Mouse (Mus musculus): ENCODE measurements around the gene Bves.
"Not testable (repeated sequence)": the region's sequence is repeated elsewhere in the genome, so short reads cannot be mapped to it uniquely, and the experiment has no call there.

Gene Bves

GRCm38 (mm10) chr10:45348143-45348542 is 12.6 kb downstream of the Bves start:
- DNase-seq (ENCODE audit: low spot score in 2 of 2): not testable (repeated sequence)

DNA sequence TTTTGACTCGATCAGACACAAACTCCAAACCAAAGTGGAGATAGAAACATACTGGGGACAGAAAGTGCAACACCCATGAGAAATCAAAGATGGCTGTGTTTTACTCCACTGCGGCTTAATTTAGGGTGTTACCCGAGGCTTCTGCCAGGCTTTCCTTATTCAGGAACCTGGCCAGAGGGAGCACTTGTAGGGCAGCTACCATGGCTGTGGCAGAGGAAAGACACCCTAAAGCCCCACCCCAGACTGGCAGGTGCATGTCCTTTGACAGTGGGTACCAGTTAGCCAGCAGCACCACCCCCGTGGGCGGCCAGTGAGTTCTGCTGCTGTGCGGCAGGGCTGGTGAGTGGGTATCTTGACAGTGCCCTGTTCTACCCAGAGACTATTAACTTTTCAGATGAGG is 20.5 kb downstream of the Bves start:
- no peak for DNase-seq (ENCODE audit: low spot score in 2 of 2)

GRCm38 (mm10) chr10:45363396-45363795 is 27.8 kb downstream of the Bves start:
- DNase-seq (ENCODE audit: low spot score in 2 of 2): no peak

DNA sequence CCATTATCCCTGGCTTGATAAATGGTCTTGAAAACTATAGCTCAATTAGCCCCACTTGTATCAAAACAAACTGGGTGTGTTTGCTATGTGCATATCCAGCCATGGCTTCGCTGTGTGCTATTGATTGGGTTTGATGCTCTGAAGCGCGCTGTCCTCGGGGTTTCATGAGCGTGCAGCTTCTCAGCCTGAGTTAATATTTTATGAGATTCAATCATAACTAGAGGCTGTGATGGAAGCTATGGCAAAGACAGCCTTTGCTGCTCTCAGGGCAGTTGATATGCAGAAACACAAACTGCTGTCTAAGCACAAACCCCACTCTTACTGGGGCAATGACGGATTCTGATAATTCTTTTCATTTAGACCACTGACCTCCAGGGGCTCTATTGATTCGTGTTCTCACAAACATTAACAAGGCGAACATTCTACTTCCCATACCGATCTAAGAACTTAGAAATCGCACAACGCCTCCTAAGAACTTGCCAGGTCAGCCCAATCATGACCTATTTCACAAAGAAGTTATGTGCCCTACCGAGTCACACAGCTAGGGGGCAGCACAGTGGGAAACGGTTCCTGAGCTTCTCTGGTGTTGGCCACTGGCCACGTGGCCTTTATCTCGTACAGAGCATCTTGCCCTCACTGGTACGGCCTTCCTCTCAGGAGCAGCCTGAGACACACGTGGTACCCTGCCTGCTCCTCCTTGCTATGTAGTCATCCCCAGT is 31.6 kb downstream of the Bves start:
- no peak for DNase-seq (ENCODE audit: low spot score in 2 of 2)

DNA sequence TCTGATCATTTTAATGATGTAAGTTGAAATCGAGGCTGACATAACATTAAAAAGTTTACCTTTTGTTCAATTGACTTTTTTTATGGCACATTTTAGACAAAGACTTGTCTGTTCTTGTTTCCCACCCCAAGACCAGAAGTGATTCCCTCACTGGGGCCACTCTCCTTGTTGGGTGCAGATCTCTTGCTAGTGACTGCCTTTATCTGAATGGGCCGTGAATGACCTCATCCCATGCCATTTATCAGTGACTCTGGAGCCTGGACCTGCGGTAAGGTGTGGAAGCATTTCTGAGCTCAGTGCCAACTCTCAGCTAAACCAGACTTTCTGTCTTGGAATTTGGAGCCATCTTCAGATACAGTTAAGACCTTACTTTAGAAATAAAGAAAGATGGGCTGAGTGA is 34.1 kb downstream of the Bves start:
- no peak for DNase-seq (ENCODE audit: low spot score in 2 of 2)

- no peak for DNase-seq (ENCODE audit: low spot score in 2 of 2)
Measured at GRCm38 (mm10) chr10:45370545-45370944, 35.0 kb downstream of the Bves start.

DNA sequence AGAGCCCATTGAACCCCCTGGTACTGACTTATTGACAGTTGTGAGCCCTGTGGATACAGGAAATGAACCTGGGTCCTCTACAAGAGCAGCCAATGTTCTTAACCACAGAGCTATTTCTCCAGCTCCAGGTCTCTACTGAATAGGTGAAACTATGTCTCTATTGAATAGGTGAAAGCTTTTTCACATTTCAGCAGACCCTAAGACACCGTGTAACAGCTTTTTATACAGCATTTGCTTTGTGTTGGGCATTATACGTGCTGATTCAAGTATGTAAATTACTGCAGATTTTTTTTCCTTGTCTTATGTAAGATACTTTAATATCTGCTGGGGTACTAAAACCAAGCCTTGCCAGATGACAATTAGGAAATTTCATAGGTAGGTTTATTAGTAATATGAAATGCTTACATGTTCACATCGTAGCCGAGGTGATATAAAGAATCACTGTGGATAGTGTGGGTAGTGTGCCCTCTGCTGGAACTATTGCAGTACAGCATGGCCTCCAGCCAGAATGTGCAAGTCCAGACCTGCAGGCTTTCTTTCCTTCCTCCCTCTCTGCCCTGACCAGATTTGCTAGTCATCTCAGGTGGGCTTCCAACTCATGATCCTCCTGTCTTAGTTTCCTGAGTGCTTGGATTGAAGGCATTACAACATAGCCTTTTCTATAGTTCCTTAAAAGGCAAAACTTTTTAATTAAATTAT is 37.6 kb downstream of the Bves start:
- DNase-seq (ENCODE audit: low spot score in 2 of 2): peak; percentile 57 to 67

DNA sequence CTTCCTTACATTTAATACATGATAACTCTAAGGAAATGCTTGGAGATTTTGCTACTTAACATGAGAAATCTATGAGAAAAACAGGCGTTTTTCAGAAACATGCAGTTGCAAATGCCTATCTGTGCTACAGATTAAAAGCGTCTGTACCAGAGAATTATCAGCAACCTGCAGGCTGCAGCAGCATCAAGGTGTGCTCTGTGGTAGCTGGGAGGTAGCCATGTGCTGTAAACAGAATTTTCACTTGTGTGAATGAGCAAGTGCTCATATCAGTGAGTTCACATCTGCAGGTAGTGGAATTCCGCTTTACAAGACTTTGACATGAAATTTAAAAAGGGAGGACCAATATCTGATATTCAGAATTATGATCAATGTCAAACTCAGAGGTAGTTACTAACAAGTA is 42.7 kb downstream of the Bves start:
- no peak for DNase-seq (ENCODE audit: low spot score in 2 of 2)

DNA sequence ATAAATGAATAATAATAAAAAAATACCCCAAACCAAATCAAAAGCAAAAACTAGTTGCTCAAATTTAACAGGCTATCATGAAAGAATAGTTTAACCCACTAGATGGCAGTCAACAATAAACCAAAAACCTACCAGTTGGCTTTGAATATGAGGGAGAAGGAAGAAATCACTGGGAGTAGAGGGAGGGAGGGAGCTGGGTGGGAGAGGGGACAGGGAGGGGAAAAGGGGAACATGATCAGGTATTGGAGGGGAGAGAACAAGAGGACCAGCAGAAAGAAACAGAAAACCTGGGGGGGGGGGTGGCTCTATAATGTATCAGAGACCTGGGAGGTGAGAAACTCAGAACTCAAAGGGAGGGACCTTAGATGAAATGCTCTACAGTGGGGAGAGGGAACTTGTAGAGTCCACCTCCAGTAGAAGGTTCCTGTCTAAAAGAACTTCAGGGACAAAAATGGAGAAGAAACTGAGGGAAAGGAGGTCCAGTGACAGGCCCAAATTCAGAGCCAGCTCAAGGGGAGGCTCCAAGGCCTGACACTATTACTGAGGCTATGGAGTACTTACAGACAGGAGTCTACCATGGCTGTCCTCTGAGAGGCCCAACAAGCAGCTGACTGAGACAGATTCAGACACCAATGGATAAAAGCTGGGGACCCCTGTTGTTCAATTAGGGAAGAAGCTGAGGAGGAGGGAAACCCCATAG is 46.5 kb downstream of the Bves start:
- DNase-seq (ENCODE audit: low spot score in 2 of 2): no peak

DNA sequence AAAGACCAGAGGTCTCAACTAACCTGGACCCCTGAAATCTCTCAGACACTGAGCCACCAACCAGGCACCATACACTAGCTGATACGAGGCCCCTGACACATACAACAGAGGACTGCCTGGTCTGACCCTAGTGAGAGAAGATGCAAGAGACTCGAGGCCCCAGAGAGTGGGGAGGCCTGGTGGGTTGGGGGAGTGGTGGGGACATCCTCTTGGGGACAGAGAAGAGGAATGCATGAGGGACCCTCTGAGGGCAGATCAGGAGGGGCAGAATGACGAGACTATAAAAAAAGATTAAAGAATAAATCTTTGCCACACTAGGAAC is 47.0 kb downstream of the Bves start:
- DNase-seq (ENCODE audit: low spot score in 2 of 2): no peak

DNA sequence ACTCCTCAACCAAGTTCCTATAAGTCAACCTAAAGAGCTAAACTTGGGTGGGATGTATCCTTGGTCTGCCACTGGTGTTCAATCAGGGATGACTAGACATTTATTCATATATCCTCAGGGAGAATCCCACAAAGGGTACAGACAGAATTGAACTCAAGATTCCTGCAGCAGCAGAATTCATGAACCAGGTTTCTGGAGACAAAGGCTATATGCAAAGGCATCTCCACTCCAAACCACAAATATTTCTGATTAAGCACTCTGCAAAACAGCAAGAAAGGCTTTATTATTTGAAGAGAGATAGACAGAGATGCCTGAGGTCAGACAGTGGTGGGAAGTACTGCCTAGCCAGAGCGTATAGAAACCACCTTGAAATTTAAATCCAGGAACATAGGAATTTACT is 62.6 kb downstream of the Bves start:
- DNase-seq (ENCODE audit: low spot score in 2 of 2): no peak

GRCm38 (mm10) chr10:45399702-45400243 is 64.2 kb downstream of the Bves start:
- no peak for DNase-seq (ENCODE audit: low spot score in 2 of 2)

GRCm38 (mm10) chr10:45410624-45411341 is 75.2 kb downstream of the Bves start:
- no peak for DNase-seq (ENCODE audit: low spot score in 2 of 2)

- DNase-seq (ENCODE audit: low spot score in 2 of 2): no peak
Measured at GRCm38 (mm10) chr10:45411741-45412140, 76.2 kb downstream of the Bves start.

- no peak for DNase-seq (ENCODE audit: low spot score in 2 of 2)
Measured at GRCm38 (mm10) chr10:45412144-45412543, 76.6 kb downstream of the Bves start.
